Mouse (Mus musculus) layer of hippocampus, adult 11-12 months (tissue): ENCODE measurements around the gene Mrfap1.

Experiments
- DNase-seq: peaks from one replicate; pipeline ENCODE4 v3.0.0; 2022; ENCODE audit warnings: low spot score

Gene Mrfap1

DNA sequence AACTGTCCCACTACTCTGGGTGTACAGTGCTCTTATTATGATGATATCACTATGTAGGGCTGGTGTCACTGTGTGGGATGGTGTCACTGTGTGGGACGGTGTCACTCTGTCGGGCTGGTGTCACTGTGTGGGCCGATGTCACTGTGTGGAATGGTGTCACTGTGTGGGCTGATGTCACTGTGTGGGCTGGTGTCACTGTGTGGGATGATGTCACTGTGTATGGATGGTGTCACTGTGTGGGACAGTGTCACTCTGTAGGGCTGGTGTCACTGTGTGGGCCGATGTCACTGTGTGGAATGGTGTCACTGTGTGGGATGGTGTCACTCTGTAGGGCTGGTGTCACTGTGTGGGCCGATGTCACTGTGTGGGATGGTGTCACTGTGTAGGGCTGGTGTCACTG is 10.5 kb downstream of the Mrfap1 start:
- no peak for DNase-seq

DNA sequence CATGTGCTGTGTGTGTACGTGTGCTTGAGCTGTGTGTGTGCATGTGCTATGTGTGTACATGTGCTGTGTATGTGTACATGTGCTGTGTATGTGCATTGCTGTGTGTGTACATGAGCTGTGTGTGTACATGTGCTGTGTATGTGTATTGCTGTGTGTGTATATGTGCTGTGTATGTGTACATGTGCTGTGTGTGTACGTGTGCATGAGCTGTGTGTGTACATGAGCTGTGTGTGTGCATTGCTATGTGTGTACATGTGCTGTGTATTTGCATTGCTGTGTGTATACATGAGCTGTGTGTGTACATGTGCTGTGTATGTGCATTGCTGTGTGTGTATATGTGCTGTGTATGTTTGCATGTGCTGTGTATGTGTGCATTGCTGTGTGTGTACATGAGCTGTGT is 17.1 kb downstream of the Mrfap1 start:
- DNase-seq: no peak

DNA sequence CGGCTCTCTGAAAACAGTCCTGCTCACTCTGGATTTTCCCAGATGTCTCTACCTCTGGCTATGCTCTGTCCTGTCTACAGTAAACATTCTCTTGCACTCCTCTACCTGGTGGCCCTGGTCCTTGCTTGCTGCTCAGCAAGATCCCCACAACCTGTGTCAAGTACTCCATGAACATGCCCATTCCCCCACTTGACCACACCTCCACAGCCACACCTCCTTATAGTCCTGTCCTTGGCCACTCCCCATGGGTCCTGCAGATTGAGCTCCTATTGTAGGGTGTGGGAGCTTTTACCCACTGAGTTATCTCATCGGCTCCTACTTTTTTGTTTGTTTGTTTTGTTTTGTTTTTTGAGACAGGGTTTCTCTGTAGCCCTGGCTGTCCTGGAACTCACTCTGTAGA is 17.7 kb downstream of the Mrfap1 start:
- DNase-seq: no peak

DNA sequence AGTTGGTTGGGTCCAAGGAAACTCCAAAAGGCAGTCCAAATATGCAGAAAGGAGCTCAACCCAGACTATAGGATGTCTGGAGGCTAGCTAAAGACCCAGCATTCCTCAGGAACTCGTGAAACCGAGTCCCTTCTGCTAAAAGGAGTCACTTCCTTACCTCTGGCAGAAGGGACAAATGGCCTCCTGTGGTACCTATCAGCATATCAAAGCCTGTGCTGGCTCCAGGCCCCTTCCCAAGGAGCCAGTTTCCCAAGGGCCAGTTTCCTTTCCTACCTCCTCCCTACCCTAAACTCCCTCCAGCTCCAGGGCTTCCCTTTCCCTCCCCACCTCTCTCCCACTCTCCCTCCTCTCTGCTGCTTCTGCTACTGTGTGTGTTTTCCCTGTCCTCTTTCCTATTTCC is 19.4 kb downstream of the Mrfap1 start:
- no peak for DNase-seq

DNA sequence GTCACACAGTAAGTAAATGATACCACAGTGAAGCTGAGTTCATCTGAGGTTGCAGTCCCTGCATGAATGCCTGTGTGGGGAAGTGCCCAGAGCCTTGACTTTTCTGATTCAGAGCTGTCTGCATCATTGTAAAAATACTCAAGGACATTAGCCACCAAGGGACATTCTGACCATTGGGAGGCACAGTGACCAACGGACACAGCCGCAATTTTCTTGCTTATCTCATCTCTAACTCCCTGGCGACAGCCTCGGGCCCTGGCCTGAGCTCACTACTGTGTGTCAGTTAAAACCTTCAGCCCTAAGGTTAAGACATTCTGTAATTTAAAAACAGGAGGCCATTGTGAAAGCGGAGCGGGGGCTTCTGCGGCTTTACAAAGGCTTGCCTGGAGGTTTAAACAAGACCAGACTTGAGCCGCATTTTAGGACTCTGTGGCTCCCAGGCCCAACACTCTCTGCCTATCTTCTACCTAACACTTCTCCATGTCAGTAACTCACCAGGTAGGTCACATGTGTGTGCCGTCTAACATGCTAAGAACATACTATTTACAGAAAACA is 20.5 kb downstream of the Mrfap1 start:
- no peak for DNase-seq

DNA sequence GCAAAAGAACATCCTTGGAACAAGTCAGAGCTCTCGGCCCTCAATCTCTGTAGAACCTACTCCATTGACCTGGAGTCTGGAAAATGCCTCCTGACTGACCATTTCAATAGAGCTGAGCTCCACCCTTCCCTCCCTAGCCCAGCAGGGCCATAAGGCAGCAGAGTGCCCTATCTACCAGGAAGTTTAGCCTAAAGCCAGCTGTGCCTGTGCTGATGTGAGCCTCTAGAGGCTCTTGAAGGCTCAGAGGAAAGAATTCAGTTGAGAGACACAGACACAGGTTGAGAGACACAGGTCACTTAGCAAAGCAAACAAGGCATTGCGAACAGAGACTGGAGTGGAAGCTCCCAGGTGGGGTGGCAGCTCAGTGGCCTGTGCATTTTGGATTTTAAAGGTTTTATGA is 21.3 kb downstream of the Mrfap1 start:
- no peak for DNase-seq

DNA sequence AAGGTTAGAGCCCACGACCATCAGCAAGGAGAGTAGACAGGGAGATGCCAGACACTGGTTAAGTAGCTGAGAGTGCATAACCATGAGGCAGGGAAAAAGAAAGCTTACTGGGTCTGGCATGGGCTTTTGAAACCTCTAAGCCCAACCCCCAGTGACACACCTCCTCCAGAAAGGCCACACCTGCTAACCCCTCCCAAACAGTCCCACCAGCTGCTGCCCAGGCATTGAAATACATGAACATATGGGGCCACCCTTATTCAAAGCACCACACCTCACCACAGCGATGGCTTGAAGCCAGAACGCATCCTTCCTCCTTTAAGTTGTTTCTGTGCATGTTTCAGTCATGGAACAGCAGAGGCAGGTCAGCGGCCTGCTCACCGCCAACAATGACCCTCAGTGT is 24.0 kb downstream of the Mrfap1 start:
- no peak for DNase-seq

DNA sequence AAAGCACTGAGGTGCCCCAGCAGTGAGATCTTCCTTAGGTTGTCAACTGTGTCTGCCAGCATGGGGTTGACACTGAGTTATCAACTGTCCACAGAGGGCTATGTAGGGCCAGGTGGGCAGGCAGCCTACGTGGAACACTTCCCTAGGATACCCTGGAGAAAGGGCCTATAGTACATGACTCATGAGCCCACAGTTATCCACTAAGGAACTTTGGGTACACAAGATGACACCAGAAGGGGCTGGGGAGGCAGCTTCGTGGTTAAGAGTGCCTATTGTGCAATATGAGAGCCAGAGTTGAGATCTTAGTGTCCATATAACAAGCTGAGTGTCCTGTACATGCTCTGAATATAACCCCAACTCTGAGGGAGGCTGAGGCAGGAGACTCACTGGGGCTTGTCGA is 27.0 kb downstream of the Mrfap1 start:
- no peak for DNase-seq

DNA sequence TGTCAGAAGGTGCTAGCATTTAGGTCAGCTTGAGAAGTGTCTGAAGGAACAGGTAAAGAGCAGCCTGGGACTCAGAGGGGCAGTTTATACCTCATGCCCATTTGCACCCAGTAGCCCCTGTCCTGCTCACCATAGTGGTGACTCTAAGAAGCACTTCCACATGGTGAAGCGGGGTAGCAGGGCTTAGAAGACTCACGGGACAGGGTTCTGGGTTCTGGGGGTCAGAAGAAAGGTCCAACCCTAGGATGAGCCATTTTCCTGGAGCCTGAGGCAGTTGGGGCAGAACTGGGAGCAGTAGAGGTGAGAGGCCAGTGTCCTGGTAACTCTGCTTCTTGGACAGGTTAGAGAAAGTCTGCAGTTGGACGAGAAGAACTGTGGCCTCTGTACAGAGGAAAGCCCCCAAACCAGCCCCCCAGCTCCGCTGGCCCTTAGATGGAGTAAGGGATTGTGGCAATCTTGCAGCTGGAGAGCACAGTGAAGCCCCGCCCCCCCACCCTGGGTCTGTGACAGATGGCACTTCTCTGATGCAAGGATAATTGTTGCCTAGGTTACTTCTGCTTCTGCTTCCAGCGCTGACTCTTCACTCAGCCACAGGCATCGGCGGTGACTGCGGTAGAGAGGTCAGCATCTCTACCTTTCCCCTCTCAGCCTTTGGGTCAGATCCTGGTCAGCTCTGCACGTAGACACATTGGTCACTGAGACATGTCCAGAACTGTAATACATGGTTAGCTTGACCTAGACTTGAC is 29.4 kb downstream of the Mrfap1 start:
- DNase-seq: no peak

DNA sequence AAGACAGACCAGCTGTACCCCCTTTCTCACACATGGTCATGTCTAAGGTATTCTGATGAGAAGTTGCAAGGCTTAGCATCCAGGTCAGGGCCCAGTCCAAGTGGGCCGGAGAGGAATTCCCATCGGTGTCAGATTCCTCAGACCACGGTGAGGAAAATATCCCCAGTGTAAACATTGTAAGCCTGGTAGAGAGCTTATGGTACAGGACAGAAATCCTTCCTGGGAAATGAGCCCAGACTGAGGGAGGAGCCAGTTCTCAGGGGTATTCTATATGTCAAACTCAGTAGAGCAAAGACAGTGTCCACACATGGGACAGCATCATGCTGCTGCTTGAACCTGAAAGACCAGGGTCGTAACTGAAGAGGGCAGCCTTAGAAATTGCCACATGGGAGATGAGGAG is 36.7 kb downstream of the Mrfap1 start:
- DNase-seq: no peak

DNA sequence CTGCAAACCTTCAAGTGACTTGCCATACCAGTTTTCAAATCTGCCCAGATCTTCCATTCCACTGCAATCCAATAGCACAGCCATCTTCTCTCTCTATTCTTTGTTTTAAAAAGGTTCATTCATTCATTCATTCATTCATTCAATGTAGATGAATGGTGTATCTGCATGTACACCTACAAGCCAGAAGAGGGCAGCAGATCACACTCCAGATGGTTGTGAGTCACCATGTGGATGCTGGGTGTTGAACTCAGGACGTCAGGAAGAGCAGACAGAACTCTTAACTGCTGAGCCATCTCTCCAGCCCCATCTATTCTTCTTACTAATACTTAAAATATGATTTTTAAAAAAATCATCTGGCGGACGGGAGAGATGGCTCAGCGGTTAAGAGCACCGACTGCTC is 39.5 kb downstream of the Mrfap1 start:
- no peak for DNase-seq

DNA sequence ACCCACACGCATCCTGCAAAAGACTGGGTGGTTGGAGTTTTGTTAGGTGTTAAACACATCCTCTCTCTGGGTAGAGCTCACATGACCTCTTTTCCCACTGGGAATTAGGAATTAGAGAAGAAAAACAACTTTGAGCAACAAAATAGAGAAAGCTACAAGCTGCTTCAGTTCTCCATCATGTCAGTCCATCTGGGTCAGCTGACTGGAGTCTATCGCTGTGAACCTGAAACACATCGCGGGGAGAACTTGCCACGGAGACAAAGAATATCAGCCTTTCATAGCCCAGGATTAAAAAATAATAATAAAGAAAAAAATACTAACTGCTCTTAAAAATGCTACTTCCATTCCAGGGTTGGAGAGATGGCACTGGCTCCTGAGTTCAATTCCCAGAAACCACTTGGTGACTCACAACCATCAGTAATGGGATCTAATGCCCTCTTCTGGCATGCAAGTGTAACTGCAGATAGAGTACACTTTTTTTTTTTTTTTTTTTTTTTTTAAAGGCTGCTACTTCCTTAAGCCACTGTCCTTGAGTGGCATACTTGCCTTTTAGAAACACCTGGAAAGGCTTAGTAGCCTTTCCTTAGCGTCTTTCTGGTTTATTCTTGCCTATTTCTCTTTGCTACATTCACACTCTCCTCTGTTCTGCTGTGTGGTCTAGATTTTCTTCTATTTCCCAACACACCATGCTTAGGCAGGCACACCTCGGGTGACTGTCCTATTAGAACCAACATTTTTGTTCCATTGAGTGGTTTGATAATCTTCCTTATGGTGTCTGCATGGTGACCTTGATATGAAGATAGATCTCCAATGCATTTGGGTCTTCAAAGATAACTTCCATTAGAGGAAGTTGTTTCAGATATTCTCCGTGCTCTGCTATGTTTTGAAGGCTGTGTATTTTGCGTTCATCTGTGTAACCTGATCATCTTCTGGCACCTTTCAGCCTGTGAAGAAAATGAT is 46.2 kb downstream of the Mrfap1 start:
- no peak for DNase-seq

DNA sequence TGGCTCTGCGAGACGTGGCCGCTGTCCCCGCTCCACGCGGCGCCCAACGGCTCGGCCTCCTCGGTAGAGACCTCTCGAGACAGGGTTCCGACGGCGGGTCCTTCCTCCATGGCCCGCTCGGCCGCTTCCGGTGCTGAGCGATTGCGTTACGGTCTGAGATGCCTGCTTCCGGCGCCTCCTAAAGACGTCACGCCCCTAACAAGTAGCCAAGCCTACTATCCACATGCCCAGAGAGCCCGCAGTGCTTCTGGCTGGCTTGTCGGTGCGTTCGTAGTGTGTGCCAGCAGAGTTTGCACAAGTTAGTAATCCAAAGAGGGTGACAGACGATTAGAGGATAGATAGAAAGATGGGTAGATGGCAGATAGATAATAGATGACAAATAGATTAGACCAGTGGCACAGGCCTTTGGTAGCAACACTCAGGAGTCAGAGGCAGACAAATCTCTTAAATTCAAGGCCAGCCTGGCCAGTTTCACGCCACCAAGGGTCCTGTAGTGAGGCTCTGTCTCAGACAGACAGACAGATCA is 48.0 kb downstream of the Mrfap1 start, which contains the start of gene Bloc1s4:
Bloc1s4 (minus strand) TSS at position 115 of the 526 bp plus-strand sequence.
- peak; percentile 94 for DNase-seq

DNA sequence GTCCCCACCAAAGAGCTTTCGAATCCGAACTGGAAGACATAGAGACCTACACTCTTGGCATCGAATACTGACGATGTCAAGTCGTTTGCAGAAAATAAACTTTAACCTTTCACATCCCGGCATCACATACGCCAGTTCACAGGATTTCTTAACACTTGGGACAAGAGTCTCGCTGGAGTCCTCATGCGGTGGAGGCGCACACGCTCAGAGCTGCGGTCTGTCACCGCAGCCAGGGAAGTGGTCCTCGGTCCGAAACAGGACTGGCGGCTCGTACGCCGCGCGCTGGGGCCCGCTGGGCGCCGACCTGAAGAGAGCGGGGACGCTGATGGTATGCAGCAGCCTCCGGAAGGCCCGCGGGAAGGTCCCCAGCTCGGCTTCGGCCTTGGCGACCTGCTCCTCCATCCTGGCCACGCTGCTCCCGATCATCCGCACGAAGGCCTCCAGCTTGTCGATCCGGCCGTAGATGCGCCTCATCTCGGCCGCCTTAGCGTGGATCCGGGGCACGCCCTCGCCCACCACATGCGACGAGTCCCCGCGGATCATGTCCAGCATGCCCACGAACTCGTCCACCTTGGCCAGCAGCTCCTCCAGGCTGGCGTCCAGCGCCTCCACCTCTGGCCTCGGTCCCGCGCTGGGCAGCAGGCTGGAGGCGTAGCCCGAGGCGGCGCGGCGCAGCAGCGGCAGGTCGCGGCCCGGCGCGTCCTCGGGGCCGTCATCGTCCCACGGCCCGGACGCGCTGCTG is 48.6 kb downstream of the Mrfap1 start:
- DNase-seq: no peak

DNA sequence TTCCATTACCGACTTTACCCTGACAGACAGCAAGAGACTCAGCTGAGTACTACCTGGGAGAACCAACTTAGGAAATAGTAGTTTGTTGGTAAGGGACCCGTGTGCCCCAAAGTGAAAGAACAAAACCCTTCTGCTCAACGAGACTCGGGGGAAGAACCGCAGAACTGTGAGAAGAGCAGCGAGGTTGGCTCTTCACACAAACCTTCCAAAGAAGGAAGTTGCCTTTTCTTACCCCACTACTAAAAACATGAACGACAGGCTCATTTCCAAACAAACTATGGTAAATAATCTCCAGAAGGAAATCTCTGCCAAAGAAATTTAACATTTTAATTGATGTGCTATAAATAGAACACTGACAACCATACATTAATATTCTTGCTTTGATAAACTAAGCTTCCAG is 49.5 kb downstream of the Mrfap1 start:
- no peak for DNase-seq
